Comparison of ENCODE assay signal across 8 mouse cellular contexts in genomic region chr7:34233909-34234609, GRCm38 (mm10). TPM values are rescaled to one million over a fixed set of nuclear protein-coding genes. Genes with fewer than 3 reads are reported as not detected.
DNase-seq lines count a peak whose midpoint lies in the region; ATAC-seq and TF ChIP-seq lines count a peak whose summit lies in the region.

No protein-coding gene starts in this region.

- peak; percentile 99 for DNase-seq in heart, postnatal 10 days
- peak; percentile 84 for DNase-seq in large intestine, adult 2 months (ENCODE audit: low read depth, low spot score)
- peak; percentile 98 for DNase-seq in liver, postnatal 0 days
- DNase-seq in testis, postnatal 10 days (ENCODE audit: low spot score): peak; percentile 98

- peak overlapping the region; percentile 57 for H3K9ac ChIP-seq in ES-Bruce4 (ENCODE audit: low read depth, poor library complexity, severe bottlenecking)
- peak overlapping the region; percentile 68 for H3K9ac ChIP-seq in forebrain, embryonic 13.5 days
- peak overlapping the region; percentile 39 for H3K9ac ChIP-seq in liver, postnatal 0 days (replicated peaks)
- peak overlapping the region; percentile 43 for H3K9ac ChIP-seq in neural tube, embryonic 14.5 days (replicated peaks; ENCODE audit: low read depth, low read length)

- no peak for TF ChIP-seq CTCF in ES-Bruce4 (IDR thresholded peaks at IDR 0.05; ENCODE audit: low read depth, low read length)
- no peak for TF ChIP-seq CTCF in liver, postnatal 0 days (IDR thresholded peaks at IDR 0.05; ENCODE audit: low read depth)

- peak; percentile 96; the same call in 1 of the 2 replicates for TF ChIP-seq EP300 in ES-Bruce4 (IDR thresholded peaks at IDR 0.05; ENCODE audit: insufficient read depth, low read depth, low read length)
- TF ChIP-seq EP300 in liver, postnatal 0 days (IDR thresholded peaks at IDR 0.05; ENCODE audit: low read depth): no peak; the same call in 1 of the 2 replicates

- peak overlapping the region; percentile 88 for H3K27ac ChIP-seq in ES-Bruce4 (ENCODE audit: insufficient read depth, low read length)
- H3K27ac ChIP-seq in forebrain, embryonic 13.5 days: peak overlapping the region; percentile 81
- peak overlapping the region; percentile 80 for H3K27ac ChIP-seq in liver, postnatal 0 days (ENCODE audit: low read depth)
- peak overlapping the region; percentile 88 for H3K27ac ChIP-seq in neural tube, embryonic 14.5 days (ENCODE audit: low read depth, low read length)

- H3K27me3 ChIP-seq in ES-Bruce4 (ENCODE audit: control insufficient read depth, insufficient read depth, low read length, poor library complexity, severe bottlenecking): no peaks in the 10 kb centered on the region
- no peaks in the 10 kb centered on the region for H3K27me3 ChIP-seq in forebrain, embryonic 13.5 days
- no peaks in the 10 kb centered on the region for H3K27me3 ChIP-seq in liver, postnatal 0 days (ENCODE audit: insufficient read depth, low read length)
- H3K27me3 ChIP-seq in neural tube, embryonic 14.5 days (ENCODE audit: control insufficient read depth, insufficient read depth, low read length): no peaks in the 10 kb centered on the region

- no peaks in the 10 kb centered on the region for H3K36me3 ChIP-seq in ES-Bruce4 (ENCODE audit: control insufficient read depth, insufficient read depth, low read length, poor library complexity, severe bottlenecking)
- peaks cover 29% of the 10 kb centered on the region for H3K36me3 ChIP-seq in forebrain, embryonic 13.5 days (ENCODE audit: poor library complexity, severe bottlenecking)
- peaks cover 18% of the 10 kb centered on the region for H3K36me3 ChIP-seq in liver, postnatal 0 days (replicated peaks; ENCODE audit: insufficient read depth, low read length)
- H3K36me3 ChIP-seq in neural tube, embryonic 14.5 days (ENCODE audit: control insufficient read depth, insufficient read depth, low read length): peaks cover 14% of the 10 kb centered on the region

- ATAC-seq in cerebellum, adult (ENCODE audit: insufficient number of reproducible peaks, low FRiP score, low TSS enrichment): peak; percentile 82
- peak; percentile 97 for ATAC-seq in forebrain, embryonic 13.5 days
- peak; percentile 91 for ATAC-seq in liver, postnatal 0 days
- ATAC-seq in neural tube, embryonic 14.5 days (ENCODE audit: low read depth): peak; percentile 96

- intact Hi-C loops in heart, postnatal 10 days (cut with DNase I): no loop called here

- peak; percentile 67 for TF ChIP-seq POLR2A in ES-Bruce4 (IDR thresholded peaks at IDR 0.05; ENCODE audit: insufficient read depth, low read length)

- peak overlapping the region; percentile 90 for H3K4me3 ChIP-seq in ES-Bruce4 (ENCODE audit: low read depth, low read length)
- peak overlapping the region; percentile 47 for H3K4me3 ChIP-seq in forebrain, embryonic 13.5 days
- H3K4me3 ChIP-seq in liver, postnatal 0 days (ENCODE audit: low read depth, low read length): peak overlapping the region; percentile 55
- peak overlapping the region; percentile 34 for H3K4me3 ChIP-seq in neural tube, embryonic 14.5 days (ENCODE audit: low read depth, low read length)

- H3K9me3 ChIP-seq in ES-Bruce4 (replicated peaks; ENCODE audit: control insufficient read depth, insufficient read depth, low read length, poor library complexity, severe bottlenecking): no peaks in the 10 kb centered on the region
- no peaks in the 10 kb centered on the region for H3K9me3 ChIP-seq in forebrain, embryonic 13.5 days (replicated peaks)
- H3K9me3 ChIP-seq in liver, postnatal 0 days (ENCODE audit: low read length): no peaks in the 10 kb centered on the region
- H3K9me3 ChIP-seq in neural tube, embryonic 14.5 days (ENCODE audit: control insufficient read depth, low read length): no peaks in the 10 kb centered on the region

- peaks cover 2% of the 10 kb centered on the region for H3K4me1 ChIP-seq in ES-Bruce4 (ENCODE audit: control insufficient read depth, insufficient read depth, low read length)
- peaks cover 18% of the 10 kb centered on the region for H3K4me1 ChIP-seq in forebrain, embryonic 13.5 days
- peaks cover 31% of the 10 kb centered on the region for H3K4me1 ChIP-seq in liver, postnatal 0 days (ENCODE audit: insufficient read depth)
- peaks cover 8% of the 10 kb centered on the region for H3K4me1 ChIP-seq in neural tube, embryonic 14.5 days (ENCODE audit: control insufficient read depth, insufficient read depth, low read length)

- H3K4me2 ChIP-seq in forebrain, embryonic 13.5 days: peak overlapping the region; percentile 66
- peak overlapping the region; percentile 82 for H3K4me2 ChIP-seq in liver, postnatal 0 days (ENCODE audit: low read depth, low read length)
- peak overlapping the region; percentile 57 for H3K4me2 ChIP-seq in neural tube, embryonic 14.5 days (ENCODE audit: low read depth, low read length)

- WGBS in forebrain, embryonic 13.5 days: under 1% methylated on average over 46 of the region's 46 CpGs
- WGBS in large intestine, adult 2 months: under 1% methylated on average over 46 of the region's 46 CpGs
- WGBS in liver, postnatal 0 days (ENCODE audit: insufficient replicate concordance): under 1% methylated on average over 46 of the region's 46 CpGs
- WGBS in neural tube, embryonic 14.5 days: under 1% methylated on average over 46 of the region's 46 CpGs

RNA-seq across cellular contexts. Expression of gene Gpi1, which starts 3.9 kb away (rescaled TPM):
- polyA plus RNA-seq in ES-Bruce4 (2011; ENCODE audit: insufficient read depth, insufficient read length, low read depth, missing spikeins): 655 and 670 TPM in 2 replicates
- polyA plus RNA-seq in forebrain, embryonic 13.5 days (2015; fragmentation: Nextera tagmentation; extraction: Ambion mirVana): 216 and 230 TPM in 2 replicates
- 100 to 1,000 TPM; 556 to 561 TPM for total RNA-seq in heart, postnatal 10 days (2021)
- 315 and 366 TPM in 2 replicates for polyA plus RNA-seq in large intestine, adult 2 months (2012; rRNA removed)
- 173 and 218 TPM in 2 replicates for polyA plus RNA-seq in liver, postnatal 0 days (2015; fragmentation: Nextera tagmentation; extraction: Ambion mirVana)
- polyA plus RNA-seq in neural tube, embryonic 14.5 days (2014; fragmentation: Nextera tagmentation; extraction: Ambion mirVana): 273 and 278 TPM in 2 replicates

RNA-seq across cellular contexts. Expression of gene Gm6096, which starts 16.8 kb away (rescaled TPM):
- polyA plus RNA-seq in ES-Bruce4 (2011; ENCODE audit: insufficient read depth, insufficient read length, low read depth, missing spikeins): not detected in 2 replicates
- not detected in 2 replicates for polyA plus RNA-seq in forebrain, embryonic 13.5 days (2015; fragmentation: Nextera tagmentation; extraction: Ambion mirVana)
- total RNA-seq in heart, postnatal 10 days (2021): not detected
- polyA plus RNA-seq in large intestine, adult 2 months (2012; rRNA removed): not detected in 2 replicates
- not detected in 2 replicates for polyA plus RNA-seq in liver, postnatal 0 days (2015; fragmentation: Nextera tagmentation; extraction: Ambion mirVana)
- 0.85 TPM in 1 of 2 replicates, not detected in the other for polyA plus RNA-seq in neural tube, embryonic 14.5 days (2014; fragmentation: Nextera tagmentation; extraction: Ambion mirVana)

RNA-seq across cellular contexts. Expression of gene Pdcd2l, which starts 37.6 kb away (rescaled TPM):
- 37.5 and 38.0 TPM in 2 replicates for polyA plus RNA-seq in ES-Bruce4 (2011; ENCODE audit: insufficient read depth, insufficient read length, low read depth, missing spikeins)
- 85.6 and 90.0 TPM in 2 replicates for polyA plus RNA-seq in forebrain, embryonic 13.5 days (2015; fragmentation: Nextera tagmentation; extraction: Ambion mirVana)
- total RNA-seq in heart, postnatal 10 days (2021): 10 to 100 TPM; 18.9 to 19.4 TPM
- polyA plus RNA-seq in large intestine, adult 2 months (2012; rRNA removed): 17.8 and 20.1 TPM in 2 replicates
- polyA plus RNA-seq in liver, postnatal 0 days (2015; fragmentation: Nextera tagmentation; extraction: Ambion mirVana): 14.2 and 17.2 TPM in 2 replicates
- polyA plus RNA-seq in neural tube, embryonic 14.5 days (2014; fragmentation: Nextera tagmentation; extraction: Ambion mirVana): 76.2 and 81.0 TPM in 2 replicates

Comparison
In these comparisons a context has a peak if more than half of its experiments do, and no peak if none do; other contexts are left out.
1. Peak in every context shown above with its lines: DNase-seq, ATAC-seq, H3K4me3 ChIP-seq and H3K27ac ChIP-seq.
2. H3K4me3 ChIP-seq: peak in every context shown above with its lines; median percentile 90 in ES-Bruce4; 55 in liver, postnatal 0 days; 47 in forebrain, embryonic 13.5 days; 34 in neural tube, embryonic 14.5 days.